ENCODE assay signal across 26 mouse cellular contexts in the genomic region with DNA sequence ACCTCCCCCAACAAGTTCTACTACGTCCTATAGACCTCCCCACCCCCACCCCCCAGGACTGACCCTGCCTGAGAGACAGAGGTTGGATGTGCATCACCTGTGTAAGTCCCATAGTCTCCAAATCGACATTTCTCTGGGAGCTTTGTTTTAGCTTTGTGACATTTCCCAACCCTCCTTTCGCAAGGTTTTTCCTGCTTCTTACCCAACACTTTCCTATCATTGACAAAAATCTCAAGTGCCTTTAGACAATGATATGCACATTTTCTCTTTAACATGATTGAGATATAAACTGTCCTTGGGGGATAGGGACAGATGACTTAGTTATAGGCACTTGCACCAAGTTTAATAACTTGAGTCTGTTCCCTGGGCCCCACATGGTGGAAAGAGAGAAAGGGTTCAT. TPM values are rescaled to one million over a fixed set of nuclear protein-coding genes. Genes with fewer than 3 reads are reported as not detected.
"Had no signal": no experiment of that assay in that cellular context is flagged by ENCODE, and none has a peak within 500 bp of the region (broad histone marks: within the 10 kb centered on the region; RNA-seq: fewer than 3 reads in every experiment).

No protein-coding gene starts in this region.

- H3K4me1 ChIP-seq: liver, embryonic 13.5 days; liver, embryonic 15.5 days; lung, embryonic 15.5 days; midbrain, embryonic 10.5 days; midbrain, embryonic 12.5 days; neural tube, embryonic 13.5 days; neural tube, embryonic 15.5 days had no signal

- ATAC-seq: liver, postnatal 0 days; midbrain, embryonic 16.5 days had no signal

- H3K4me3 ChIP-seq: liver, embryonic 13.5 days; liver, embryonic 15.5 days; lung, embryonic 15.5 days; midbrain, embryonic 10.5 days; midbrain, embryonic 12.5 days; myocyte; neural tube, embryonic 13.5 days; neural tube, embryonic 15.5 days had no signal

- H3K27me3 ChIP-seq: liver, embryonic 13.5 days; liver, embryonic 15.5 days; lung, embryonic 15.5 days; midbrain, embryonic 12.5 days; neural tube, embryonic 13.5 days; neural tube, embryonic 15.5 days had no signal

- H3K36me3 ChIP-seq: liver, embryonic 13.5 days; liver, embryonic 15.5 days; lung, embryonic 15.5 days; midbrain, embryonic 10.5 days; midbrain, embryonic 12.5 days; neural tube, embryonic 13.5 days; neural tube, embryonic 15.5 days had no signal

- H3K9me3 ChIP-seq: liver, embryonic 13.5 days; liver, embryonic 15.5 days; lung, embryonic 15.5 days; midbrain, embryonic 10.5 days; midbrain, embryonic 12.5 days; neural tube, embryonic 13.5 days; neural tube, embryonic 15.5 days had no signal

- DNase-seq: liver, embryonic 13.5 days; liver, postnatal 0 days; lung, adult 2 months; lung, postnatal 10 days; lung, postnatal 4 days; midbrain, embryonic 14.5 days; right cerebral cortex, postnatal 25 days; right cerebral cortex, postnatal 4 days; spleen, adult 18-20 months; thymus, adult 18-20 months; thymus, postnatal 14 days; thymus, postnatal 36 days had no signal

- H3K27ac ChIP-seq: liver, embryonic 13.5 days; liver, embryonic 15.5 days; lung, embryonic 15.5 days; midbrain, embryonic 10.5 days; midbrain, embryonic 12.5 days; neural tube, embryonic 13.5 days; neural tube, embryonic 15.5 days had no signal

RNA-seq across cellular contexts. Expression of gene Ifnb1, which starts 21.3 kb away (rescaled TPM):
- total RNA-seq: megakaryocyte-erythroid progenitor cell, adult 5-6 weeks had no signal
- polyA plus RNA-seq: liver, embryonic 13.5 days; liver, embryonic 15.5 days; liver, postnatal 0 days; lung, adult 2 months; lung, embryonic 15.5 days; midbrain, embryonic 10.5 days; midbrain, embryonic 12.5 days; midbrain, embryonic 14.5 days; midbrain, embryonic 16.5 days; myocyte; neural tube, embryonic 11.5 days; neural tube, embryonic 13.5 days; neural tube, embryonic 15.5 days; small intestine, adult 2 months; stomach, embryonic 14.5 days; stomach, embryonic 16.5 days; thymus, postnatal 0 days had no signal

RNA-seq across cellular contexts. Expression of gene Ifna15, which starts 56.8 kb away (rescaled TPM):
- total RNA-seq: megakaryocyte-erythroid progenitor cell, adult 5-6 weeks had no signal
- polyA plus RNA-seq: liver, embryonic 13.5 days; liver, embryonic 15.5 days; liver, postnatal 0 days; lung, adult 2 months; lung, embryonic 15.5 days; midbrain, embryonic 10.5 days; midbrain, embryonic 12.5 days; midbrain, embryonic 14.5 days; midbrain, embryonic 16.5 days; myocyte; neural tube, embryonic 11.5 days; neural tube, embryonic 13.5 days; neural tube, embryonic 15.5 days; small intestine, adult 2 months; stomach, embryonic 14.5 days; stomach, embryonic 16.5 days; thymus, postnatal 0 days had no signal
